Mouse (Mus musculus) intestine, embryonic 14.5 days (tissue): Measurements from ENCODE around the gene Ptbp1. TPM values are rescaled to one million over a fixed set of nuclear protein-coding genes. Genes with fewer than 3 reads are reported as not detected.

Source experiments
- ATAC-seq: fragments of 200-750 bp; cut with Nextera tagmentation; replicated peaks from 2 replicates; pipeline ENCODE4 v1.8.0; 2017; ENCODE audit warnings: low read depth, moderate number of reproducible peaks, moderate TSS enrichment, moderate library complexity; ENCODE audit not compliant: low FRiP score, low TSS enrichment
- DNase-seq: peaks from one replicate; pipeline ENCODE4 v3.0.0-alpha.2; 2018; ENCODE audit warnings: low spot score
- H3K27ac ChIP-seq: fragments of 300-500 bp; sonication (generic); 2 replicates; pipeline ENCODE4 v1.5.1; 2014; ENCODE audit warnings: low read depth, mild to moderate bottlenecking, control low read depth
- H3K27me3 ChIP-seq: fragments of 300-500 bp; sonication (generic); replicated peaks from 2 replicates; pipeline ENCODE4 v1.6.1; 2014; ENCODE audit warnings: low read length, control low read depth; ENCODE audit not compliant: control insufficient read depth, insufficient read depth
- H3K36me3 ChIP-seq: fragments of 300-500 bp; sonication (generic); 2 replicates; pipeline ENCODE4 v1.6.1; 2014; ENCODE audit warnings: low read length, control low read depth; ENCODE audit not compliant: control insufficient read depth, insufficient read depth
- H3K4me1 ChIP-seq: fragments of 300-500 bp; sonication (generic); replicated peaks from 2 replicates; pipeline ENCODE4 v1.6.1; 2014; ENCODE audit warnings: low read length, control low read depth, mixed read lengths; ENCODE audit not compliant: control insufficient read depth, insufficient read depth
- H3K4me2 ChIP-seq: fragments of 300-500 bp; sonication (generic); 2 replicates; pipeline ENCODE4 v1.6.1; 2014; ENCODE audit warnings: low read length
- H3K4me3 ChIP-seq: fragments of 300-500 bp; sonication (generic); 2 replicates; pipeline ENCODE4 v1.5.1; 2014; ENCODE audit warnings: low read depth, low read length, control low read depth, mixed read lengths
- H3K9ac ChIP-seq: fragments of 300-500 bp; sonication (generic); 2 replicates; pipeline ENCODE4 v1.6.1; 2014; ENCODE audit warnings: mild to moderate bottlenecking, low read length
- H3K9me3 ChIP-seq: fragments of 300-500 bp; sonication (generic); 2 replicates; pipeline ENCODE4 v1.6.1; 2016; ENCODE audit warnings: low read length, control low read depth; ENCODE audit not compliant: control insufficient read depth
- WGBS: fragments of 180-500 bp; shearing (Covaris S2); extraction: QIAGEN DNeasy Blood & Tissue Kit; methylation state at CpG from one replicate; pipeline ENCODE4 v1.1.7; 2014; 5-methylcytosine and 5-hydroxymethylcytosine counted together
- polyA plus RNA-seq: library from polyadenylated mRNA; unstranded; fragments of >200 nt; fragmentation: Nextera tagmentation; extraction: Ambion mirVana; gene quantifications from 2 replicates; pipeline ENCODE4 v1.2.1, GENCODE M21; 2014

Gene Ptbp1
- polyA plus RNA-seq, 1 experiment from 2014 or later: 291 TPM

- no peak for DNase-seq
- H3K4me2 ChIP-seq: peak overlapping the region; percentile 98
- H3K4me3 ChIP-seq: peak overlapping the region; percentile 98
- WGBS: 26% methylated on average over 8 of the region's 8 CpGs
- H3K36me3 ChIP-seq: peaks cover 12% of the 10 kb centered on the region
- H3K4me1 ChIP-seq: peaks cover 36% of the 10 kb centered on the region
- H3K9ac ChIP-seq: peak overlapping the region; percentile 86
- peak overlapping the region; percentile 100 for H3K27ac ChIP-seq
- H3K9me3 ChIP-seq: no peaks in the 10 kb centered on the region
- H3K27me3 ChIP-seq: no peaks in the 10 kb centered on the region
- ATAC-seq: no peak
These were observed 1.4 kb upstream of the Ptbp1 start for GRCm38 (mm10) chr10:79852827-79853226.

- H3K4me2 ChIP-seq: peak overlapping the region; percentile 98
- peak overlapping the region; percentile 86 for H3K9ac ChIP-seq
- ATAC-seq: peak; percentile 20; the same call in 1 of the 2 replicates
- H3K36me3 ChIP-seq: peaks cover 16% of the 10 kb centered on the region
- H3K4me3 ChIP-seq: peak overlapping the region; percentile 98
- no peaks in the 10 kb centered on the region for H3K9me3 ChIP-seq
- H3K27ac ChIP-seq: peak overlapping the region; percentile 100
- 0% methylated on average over 15 of the region's 15 CpGs for WGBS
- H3K27me3 ChIP-seq: no peaks in the 10 kb centered on the region
- H3K4me1 ChIP-seq: peaks cover 41% of the 10 kb centered on the region
- DNase-seq: peak; percentile 97
These were observed 835 bp upstream of the Ptbp1 start for GRCm38 (mm10) chr10:79853392-79853791.

- DNase-seq (peak; percentile 84), ATAC-seq (peak; percentile 34)
- WGBS: under 1% methylated on average over 82 of the region's 83 CpGs
- Histone ChIP-seq H3K4me3 (peak overlapping the region; percentile 98), H3K27me3 (no peaks in the 10 kb centered on the region), H3K4me1 (peaks cover 46% of the 10 kb centered on the region), H3K9me3 (no peaks in the 10 kb centered on the region), H3K9ac (peak overlapping the region; percentile 100), H3K36me3 (peaks cover 30% of the 10 kb centered on the region), H3K4me2 (peak overlapping the region; percentile 96), H3K27ac (peak overlapping the region; percentile 100)
These were observed 744 bp downstream of the Ptbp1 start for GRCm38 (mm10) chr10:79854801-79855541.

GRCm38 (mm10) chr10:79855558-79856184 lies 1.4 kb downstream of the Ptbp1 start:
- DNase-seq: peak; percentile 79
- peak overlapping the region; percentile 100 for H3K9ac ChIP-seq
- H3K9me3 ChIP-seq: no peaks in the 10 kb centered on the region
- peaks cover 46% of the 10 kb centered on the region for H3K4me1 ChIP-seq
- H3K4me3 ChIP-seq: peak overlapping the region; percentile 98
- ATAC-seq: no peak
- H3K27ac ChIP-seq: peak overlapping the region; percentile 100
- H3K27me3 ChIP-seq: no peaks in the 10 kb centered on the region
- WGBS: 2% methylated on average over 10 of the region's 10 CpGs
- H3K4me2 ChIP-seq: peak overlapping the region; percentile 96
- peaks cover 37% of the 10 kb centered on the region for H3K36me3 ChIP-seq

- no peaks in the 10 kb centered on the region for H3K9me3 ChIP-seq
- peaks cover 45% of the 10 kb centered on the region for H3K4me1 ChIP-seq
- peak overlapping the region; percentile 98 for H3K4me3 ChIP-seq
- peak overlapping the region; percentile 100 for H3K9ac ChIP-seq
- DNase-seq (no peak), ATAC-seq (no peak)
- H3K27ac ChIP-seq: peak overlapping the region; percentile 29; the same call in 1 of the 2 replicates
- H3K36me3 ChIP-seq: peaks cover 43% of the 10 kb centered on the region
- peak overlapping the region; percentile 96 for H3K4me2 ChIP-seq
- 39% methylated on average over 6 of the region's 6 CpGs for WGBS
- H3K27me3 ChIP-seq: no peaks in the 10 kb centered on the region
These were observed 2.1 kb downstream of the Ptbp1 start for GRCm38 (mm10) chr10:79856280-79856679.

GRCm38 (mm10) chr10:79856704-79857451 lies 2.7 kb downstream of the Ptbp1 start:
- 31% methylated on average over 7 of the region's 7 CpGs for WGBS
- H3K27me3 ChIP-seq: no peaks in the 10 kb centered on the region
- H3K4me1 ChIP-seq: peaks cover 39% of the 10 kb centered on the region
- H3K27ac ChIP-seq: peak overlapping the region; percentile 43; the same call in 1 of the 2 replicates
- H3K4me2 ChIP-seq: peak overlapping the region; percentile 96
- H3K36me3 ChIP-seq: peaks cover 49% of the 10 kb centered on the region
- peak overlapping the region; percentile 100 for H3K9ac ChIP-seq
- H3K9me3 ChIP-seq: no peaks in the 10 kb centered on the region
- H3K4me3 ChIP-seq: peak overlapping the region; percentile 98
- no peak for ATAC-seq
- no peak for DNase-seq

GRCm38 (mm10) chr10:79857452-79857811 lies 3.2 kb downstream of the Ptbp1 start:
- 8% methylated on average over 4 of the region's 4 CpGs for WGBS
- no peaks in the 10 kb centered on the region for H3K27me3 ChIP-seq
- peaks cover 55% of the 10 kb centered on the region for H3K36me3 ChIP-seq
- ATAC-seq (no peak), DNase-seq (peak; percentile 81)
- H3K9ac ChIP-seq: peak overlapping the region; percentile 100
- peak overlapping the region; percentile 98 for H3K4me3 ChIP-seq
- H3K4me1 ChIP-seq: peaks cover 33% of the 10 kb centered on the region
- H3K9me3 ChIP-seq: no peaks in the 10 kb centered on the region
- H3K4me2 ChIP-seq: peak overlapping the region; percentile 96
- H3K27ac ChIP-seq: peak overlapping the region; percentile 43

- H3K4me2 ChIP-seq: peak overlapping the region; percentile 96
- no peak for ATAC-seq
- H3K4me1 ChIP-seq: peaks cover 29% of the 10 kb centered on the region
- peak overlapping the region; percentile 35; the same call in 1 of the 2 replicates for H3K9ac ChIP-seq
- H3K9me3 ChIP-seq: no peaks in the 10 kb centered on the region
- peaks cover 60% of the 10 kb centered on the region for H3K36me3 ChIP-seq
- 60% methylated on average over 2 of the region's 2 CpGs for WGBS
- H3K4me3 ChIP-seq: peak overlapping the region; percentile 98
- no peak for DNase-seq
- no peaks in the 10 kb centered on the region for H3K27me3 ChIP-seq
- peak overlapping the region; percentile 43 for H3K27ac ChIP-seq
These were observed 3.7 kb downstream of the Ptbp1 start for GRCm38 (mm10) chr10:79857894-79858293.
